Mouse (Mus musculus): ENCODE data around the gene Dda1. TPM values are rescaled to one million over a fixed set of nuclear protein-coding genes. Genes with fewer than 3 reads are reported as not detected.

The Dda1 gene
- polyA plus RNA-seq, 1 experiment from 2014 or later = 93.7 TPM

- 88% methylated on average over 47 of the region's 47 CpGs for WGBS
- TF ChIP-seq CTCF (IDR thresholded peaks at IDR 0.05; ENCODE audit: low read depth) = no peak
- Histone ChIP-seq H3K9me3 (replicated peaks; ENCODE audit: low read length) (no peaks in the 10 kb centered on the region), H3K27ac (no peak overlapping the region), H3K4me2 (ENCODE audit: low read length) (no peak overlapping the region), H3K4me3 (replicated peaks; ENCODE audit: low read depth, low read length) (no peak overlapping the region), H3K4me1 (replicated peaks; ENCODE audit: insufficient read depth, low read length) (0 out of 2 replicates have a peak, but pooled peaks cover 20% of the 10 kb centered on the region), H3K9ac (ENCODE audit: low read depth, low read length) (no peak overlapping the region), H3K36me3 (ENCODE audit: insufficient read depth, low read length) (peaks cover 10% of the 10 kb centered on the region; the same call in 1 of the 2 replicates), H3K27me3 (ENCODE audit: insufficient read depth, low read length) (no peaks in the 10 kb centered on the region)
- ATAC-seq (replicated peaks; ENCODE audit: low FRiP score, low read depth) (no peak), DNase-seq (ENCODE audit: low spot score) (no peak)
Observed at GRCm38 (mm10) chr8:71461152-71461840, 7.7 kb upstream of the Dda1 start.

DNA sequence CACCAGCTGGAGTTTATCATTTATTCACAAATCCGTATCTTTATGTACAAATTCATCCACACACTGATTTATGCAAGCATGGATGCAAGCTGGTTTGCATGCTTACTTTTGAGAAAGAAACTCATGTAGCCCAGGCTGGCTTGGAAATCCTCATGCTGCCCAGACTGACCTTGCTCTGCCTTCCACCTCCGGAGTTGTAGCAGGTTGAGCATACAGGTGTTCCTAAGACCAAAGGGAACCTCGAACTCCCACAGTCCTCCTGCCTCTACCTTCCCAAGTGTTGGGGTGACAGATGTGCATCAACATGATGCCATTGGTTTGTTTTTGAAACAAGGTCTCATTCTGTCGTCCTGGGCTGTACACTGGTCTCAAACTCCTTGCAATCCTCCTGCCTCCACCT is 6.8 kb upstream of the Dda1 start:
- Histone ChIP-seq H3K4me2 (ENCODE audit: low read length) (peak overlapping the region; percentile 98), H3K27ac (no peak overlapping the region), H3K4me3 (replicated peaks; ENCODE audit: low read depth, low read length) (no peak overlapping the region), H3K9me3 (replicated peaks; ENCODE audit: low read length) (no peaks in the 10 kb centered on the region), H3K4me1 (replicated peaks; ENCODE audit: insufficient read depth, low read length) (0 out of 2 replicates have a peak, but pooled peaks cover 20% of the 10 kb centered on the region), H3K9ac (ENCODE audit: low read depth, low read length) (no peak overlapping the region), H3K36me3 (ENCODE audit: insufficient read depth, low read length) (peaks cover 10% of the 10 kb centered on the region; the same call in 1 of the 2 replicates), H3K27me3 (ENCODE audit: insufficient read depth, low read length) (no peaks in the 10 kb centered on the region)
- ATAC-seq (replicated peaks; ENCODE audit: low FRiP score, low read depth) = no peak
- WGBS = 73% methylated on average over 4 of the region's 4 CpGs
- DNase-seq (ENCODE audit: low spot score) = no peak
- TF ChIP-seq CTCF (IDR thresholded peaks at IDR 0.05; ENCODE audit: low read depth) = no peak

DNA sequence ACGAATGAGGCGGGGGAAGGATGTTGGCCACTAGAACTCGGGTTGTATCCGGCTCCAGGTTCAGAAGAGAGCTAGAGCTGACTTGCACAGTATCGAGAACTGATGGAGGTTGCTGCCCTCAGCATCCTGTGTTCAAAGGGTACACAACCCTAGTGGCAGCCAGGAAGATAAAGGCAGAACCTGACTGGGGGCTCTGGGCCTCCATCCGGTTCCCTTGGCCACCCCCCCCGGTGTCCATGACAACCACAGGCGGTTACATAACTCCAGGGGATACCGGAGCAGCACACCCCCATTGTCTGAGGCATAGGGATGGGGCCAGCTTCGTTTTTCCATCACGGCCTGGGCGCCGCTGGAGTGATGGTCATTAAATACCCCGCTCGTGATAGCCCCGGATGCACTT is 6.2 kb upstream of the Dda1 start:
- Histone ChIP-seq H3K36me3 (ENCODE audit: insufficient read depth, low read length) (peaks cover 10% of the 10 kb centered on the region; the same call in 1 of the 2 replicates), H3K27ac (peak overlapping the region; percentile 13; the same call in 1 of the 2 replicates), H3K9me3 (replicated peaks; ENCODE audit: low read length) (no peaks in the 10 kb centered on the region), H3K9ac (ENCODE audit: low read depth, low read length) (peak overlapping the region; percentile 76), H3K27me3 (ENCODE audit: insufficient read depth, low read length) (no peaks in the 10 kb centered on the region), H3K4me1 (replicated peaks; ENCODE audit: insufficient read depth, low read length) (0 out of 2 replicates have a peak, but pooled peaks cover 20% of the 10 kb centered on the region), H3K4me2 (ENCODE audit: low read length) (peak overlapping the region; percentile 98), H3K4me3 (replicated peaks; ENCODE audit: low read depth, low read length) (peak overlapping the region; percentile 81)
- no peak; the same call in 1 of the 2 replicates for TF ChIP-seq CTCF (IDR thresholded peaks at IDR 0.05; ENCODE audit: low read depth)
- 6% methylated on average over 16 of the region's 16 CpGs for WGBS
- DNase-seq (ENCODE audit: low spot score) (peak; percentile 54), ATAC-seq (replicated peaks; ENCODE audit: low FRiP score, low read depth) (no peak)

DNA sequence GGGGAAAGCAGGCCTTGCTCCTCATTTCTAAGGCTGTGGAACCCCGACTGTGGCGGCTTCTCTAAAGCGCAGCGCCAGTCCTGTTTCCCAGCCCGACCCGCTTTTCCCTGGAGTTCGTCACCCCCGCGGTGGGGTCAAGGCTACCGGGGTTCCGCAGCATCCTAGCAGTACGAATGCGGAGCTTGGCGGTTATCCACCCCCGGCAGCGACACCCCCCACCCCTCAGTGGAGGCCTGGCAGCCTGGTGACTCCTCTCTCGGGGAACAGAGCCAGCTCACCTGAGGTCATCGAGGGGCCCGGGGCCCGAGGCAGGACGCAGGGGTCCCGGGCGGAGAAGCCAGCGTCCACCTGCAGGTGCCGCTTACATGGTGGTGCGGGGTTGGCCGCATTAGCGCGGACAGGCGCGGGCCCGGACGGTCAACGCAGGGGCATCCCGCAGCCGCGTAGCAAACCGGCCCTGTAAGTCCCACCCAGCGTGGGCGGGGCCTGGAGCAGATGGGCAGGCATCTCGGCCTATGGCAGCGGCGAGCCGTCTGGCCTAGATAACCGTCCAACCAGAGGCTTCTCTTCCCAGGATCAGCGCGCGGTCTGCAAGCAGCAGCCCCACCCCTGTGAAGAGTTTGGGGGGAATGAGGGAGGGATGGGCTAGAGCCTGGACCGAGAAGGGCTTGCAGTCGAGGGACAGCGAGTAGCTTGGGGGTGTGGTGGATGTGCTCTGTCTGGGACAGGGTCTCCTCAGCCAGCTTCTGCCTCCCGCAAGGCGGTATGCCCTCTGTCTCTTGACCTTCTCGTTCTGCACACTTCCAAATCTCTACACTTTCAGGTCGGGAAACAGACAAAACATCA is 5.6 kb upstream of the Dda1 start, which contains the start of gene Abhd8:
Abhd8 (minus strand) TSS at position 468 of the 846 bp plus-strand sequence.
- H3K4me1 ChIP-seq (replicated peaks; ENCODE audit: insufficient read depth, low read length) = 0 out of 2 replicates have a peak, but pooled peaks cover 20% of the 10 kb centered on the region
- no peaks in the 10 kb centered on the region for H3K9me3 ChIP-seq (replicated peaks; ENCODE audit: low read length)
- peaks cover 10% of the 10 kb centered on the region; the same call in 1 of the 2 replicates for H3K36me3 ChIP-seq (ENCODE audit: insufficient read depth, low read length)
- H3K27me3 ChIP-seq (ENCODE audit: insufficient read depth, low read length) = no peaks in the 10 kb centered on the region
- peak within 1 kb of the TSS; percentile 98 for H3K4me2 ChIP-seq (ENCODE audit: low read length)
- peak; percentile 95 for DNase-seq (ENCODE audit: low spot score)
- H3K4me3 ChIP-seq (replicated peaks; ENCODE audit: low read depth, low read length) = peak within 1 kb of the TSS; percentile 81
- WGBS = 1% methylated on average over 55 of the region's 55 CpGs
- ATAC-seq (replicated peaks; ENCODE audit: low FRiP score, low read depth) = peak; percentile 66
- TF ChIP-seq CTCF (IDR thresholded peaks at IDR 0.05; ENCODE audit: low read depth) = 0 out of 2 replicates have a peak, but pooled peaks have one; percentile 1
- peak within 1 kb of the TSS; percentile 76 for H3K9ac ChIP-seq (ENCODE audit: low read depth, low read length)
- peak within 1 kb of the TSS; percentile 58 for H3K27ac ChIP-seq

DNA sequence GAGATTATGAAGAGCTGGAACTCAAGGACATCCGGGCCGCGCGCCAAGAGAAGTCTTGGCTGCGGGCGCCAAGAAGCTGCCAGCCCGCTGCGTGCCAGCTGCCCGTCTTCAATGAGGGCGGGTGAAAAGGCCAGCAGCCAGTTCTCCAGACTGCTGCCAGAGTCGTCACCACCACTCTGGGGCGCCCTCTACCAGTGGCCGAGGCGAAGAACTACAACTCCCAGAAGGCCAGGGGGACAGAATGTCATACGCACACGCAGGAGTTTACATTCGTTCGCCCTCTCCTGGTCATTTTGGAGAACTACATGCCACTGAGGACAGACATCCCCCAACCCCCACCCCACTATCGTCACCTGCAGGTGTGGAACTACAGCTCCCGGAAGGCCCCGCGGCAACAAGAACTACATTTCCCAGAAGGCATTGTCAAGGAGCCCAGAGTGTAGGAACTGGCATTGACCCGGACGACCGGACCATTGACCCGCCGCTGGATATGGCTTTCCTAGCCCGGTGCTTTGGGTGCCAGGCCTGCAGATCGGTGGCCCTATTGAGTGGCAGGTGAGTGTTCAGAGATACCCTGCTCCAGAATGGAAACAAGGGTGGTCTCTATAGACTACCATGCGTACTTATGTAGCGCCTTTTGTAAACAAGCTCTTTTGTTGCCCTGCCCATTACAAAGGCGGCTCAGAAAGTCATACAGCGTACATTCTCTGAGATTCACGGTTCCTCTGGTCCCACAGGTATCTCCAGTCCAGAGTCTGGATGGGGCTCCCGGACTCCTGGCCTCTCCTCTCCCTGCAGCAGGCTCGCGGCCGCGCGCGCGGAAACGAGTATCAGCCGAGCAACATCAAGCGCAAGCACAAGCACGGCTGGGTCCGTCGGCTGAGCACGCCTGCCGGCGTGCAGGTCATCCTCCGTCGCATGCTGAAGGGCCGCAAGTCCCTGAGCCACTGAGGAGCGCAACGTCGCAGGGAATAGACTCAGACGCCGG is 4.2 kb upstream of the Dda1 start, which contains the start of gene Mrpl34:
Mrpl34 (plus strand) TSS at position 447 of the 988 bp plus-strand sequence.
- Histone ChIP-seq H3K9ac (ENCODE audit: low read depth, low read length) (peak within 1 kb of the TSS; percentile 76), H3K27me3 (ENCODE audit: insufficient read depth, low read length) (no peaks in the 10 kb centered on the region), H3K9me3 (replicated peaks; ENCODE audit: low read length) (no peaks in the 10 kb centered on the region), H3K4me1 (replicated peaks; ENCODE audit: insufficient read depth, low read length) (0 out of 2 replicates have a peak, but pooled peaks cover 23% of the 10 kb centered on the region), H3K4me2 (ENCODE audit: low read length) (peak within 1 kb of the TSS; percentile 98), H3K36me3 (ENCODE audit: insufficient read depth, low read length) (peaks cover 10% of the 10 kb centered on the region; the same call in 1 of the 2 replicates), H3K27ac (peak within 1 kb of the TSS; percentile 78), H3K4me3 (replicated peaks; ENCODE audit: low read depth, low read length) (peak within 1 kb of the TSS; percentile 81)
- peak; percentile 84 for ATAC-seq (replicated peaks; ENCODE audit: low FRiP score, low read depth)
- WGBS = under 1% methylated on average over 59 of the region's 59 CpGs
- peak; percentile 99 for DNase-seq (ENCODE audit: low spot score)
- TF ChIP-seq CTCF (IDR thresholded peaks at IDR 0.05; ENCODE audit: low read depth) = peak; percentile 98

Data from kidney, postnatal 0 days (tissue).